In the genomic region with DNA sequence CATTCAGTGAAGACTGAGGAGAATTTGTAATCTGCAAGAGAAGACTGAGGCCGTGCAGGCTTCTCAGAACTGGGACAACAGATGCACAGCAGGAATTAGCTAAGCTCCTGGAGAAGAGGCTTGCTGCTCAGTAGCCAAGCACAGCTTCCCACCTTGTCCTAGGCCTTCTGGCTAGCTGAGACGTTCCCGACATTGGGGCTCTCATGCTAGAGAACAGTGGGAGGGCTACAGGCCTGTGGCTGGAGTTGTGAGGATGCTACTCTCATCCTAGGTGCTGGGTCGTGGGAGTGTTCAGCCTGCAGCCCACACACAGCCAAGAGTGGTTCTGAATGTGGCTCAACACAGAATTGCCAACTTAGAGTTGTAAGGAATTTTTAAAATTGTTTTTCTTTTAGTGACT, we compare ENCODE assay signal across 30 mouse cellular contexts.
DNase-seq lines count a peak whose midpoint lies in the region; ATAC-seq and TF ChIP-seq lines count a peak whose summit lies in the region.
"Had no signal": no experiment of that assay in that cellular context is flagged by ENCODE, and none has a peak within 500 bp of the region (broad histone marks: within the 10 kb centered on the region; RNA-seq: fewer than 3 reads in every experiment).

No protein-coding gene starts in this region.

- H3K27ac ChIP-seq in cerebellum, adult 2 months (ENCODE audit: insufficient read depth, low read length): peak overlapping the region; percentile 29; the same call in 1 of the 2 replicates
- H3K27ac ChIP-seq in hindbrain, embryonic 10.5 days: 0 out of 2 replicates have a peak overlapping the region, but pooled peaks have one; percentile 60
- H3K27ac ChIP-seq in hindbrain, embryonic 12.5 days: no peak overlapping the region
- H3K27ac ChIP-seq in liver, postnatal 0 days (ENCODE audit: low read depth): no peak overlapping the region
- H3K27ac ChIP-seq: limb, embryonic 10.5 days; limb, embryonic 15.5 days; liver, embryonic 13.5 days; macrophage; midbrain, embryonic 13.5 days; stomach, postnatal 0 days had no signal

- DNase-seq in cerebellum, adult 2 months: no peak
- DNase-seq in cerebellum, postnatal 4 days (ENCODE audit: low spot score in 2 of 2): no peak
- no peak for DNase-seq in hindbrain, embryonic 10.5 days (ENCODE audit: low spot score)
- DNase-seq in retina, postnatal 1 day: peak; percentile 44
- no peak for DNase-seq in retina, embryonic 14.5 days (ENCODE audit: low spot score)
- DNase-seq in right cerebral cortex, postnatal 36 days (ENCODE audit: low spot score in 2 of 2): peak; percentile 45 to 70
- DNase-seq in liver, postnatal 0 days: no peak
- DNase-seq: adrenal gland, adult 2 months; adrenal gland, postnatal 36 days; cerebellum, adult 8-10 months; heart, postnatal 10 days; kidney, adult 8-10 months; kidney, postnatal 10 days; liver, embryonic 13.5 days; lung, adult 2 months; lung, postnatal 10 days; thymus, adult 2 months; thymus, postnatal 36 days had no signal

- H3K4me1 ChIP-seq in cerebellum, adult 2 months (ENCODE audit: control insufficient read depth, insufficient read depth, low read length): peaks cover 36% of the 10 kb centered on the region
- peaks cover 43% of the 10 kb centered on the region for H3K4me1 ChIP-seq in hindbrain, embryonic 10.5 days (replicated peaks)
- H3K4me1 ChIP-seq in hindbrain, embryonic 12.5 days: peaks cover 49% of the 10 kb centered on the region
- no peaks in the 10 kb centered on the region for H3K4me1 ChIP-seq in liver, postnatal 0 days (ENCODE audit: insufficient read depth)
- H3K4me1 ChIP-seq: limb, embryonic 15.5 days; liver, embryonic 13.5 days had no signal

- no peak for ATAC-seq in hindbrain, embryonic 12.5 days (ENCODE audit: low FRiP score)
- ATAC-seq in liver, postnatal 0 days: no peak
- ATAC-seq: activated CD4-positive, CD25-positive, alpha-beta regulatory T cell, adult 4 months; forebrain, embryonic 16.5 days; intestine, embryonic 16.5 days; midbrain, embryonic 13.5 days had no signal

- 10% methylated on average over 4 of the region's 4 CpGs for WGBS in cerebellum, adult 2 months
- 43% methylated on average over 4 of the region's 4 CpGs for WGBS in hindbrain, embryonic 10.5 days
- 47% methylated on average over 4 of the region's 4 CpGs for WGBS in hindbrain, embryonic 12.5 days
- 75% methylated on average over 4 of the region's 4 CpGs for WGBS in liver, postnatal 0 days (ENCODE audit: insufficient replicate concordance)

- no peak overlapping the region for H3K4me2 ChIP-seq in hindbrain, embryonic 12.5 days (replicated peaks)
- H3K4me2 ChIP-seq in liver, postnatal 0 days (ENCODE audit: low read depth, low read length): no peak overlapping the region
- H3K4me2 ChIP-seq: limb, embryonic 15.5 days; liver, embryonic 13.5 days; midbrain, embryonic 13.5 days had no signal

- no peak for TF ChIP-seq CTCF in cerebellum, adult 2 months (IDR thresholded peaks at IDR 0.05; ENCODE audit: borderline replicate concordance, insufficient read depth, low read depth, low read length)
- no peak for TF ChIP-seq CTCF in liver, postnatal 0 days (IDR thresholded peaks at IDR 0.05; ENCODE audit: low read depth)

- H3K36me3 ChIP-seq in hindbrain, embryonic 10.5 days: peaks cover 24% of the 10 kb centered on the region
- peaks cover 10% of the 10 kb centered on the region; the same call in 1 of the 2 replicates for H3K36me3 ChIP-seq in hindbrain, embryonic 12.5 days
- H3K36me3 ChIP-seq in liver, postnatal 0 days (replicated peaks; ENCODE audit: insufficient read depth, low read length): no peaks in the 10 kb centered on the region
- H3K36me3 ChIP-seq: liver, embryonic 13.5 days had no signal

- no peak for TF ChIP-seq POLR2A in cerebellum, adult 2 months (IDR thresholded peaks at IDR 0.05; ENCODE audit: borderline replicate concordance, insufficient read depth, low read length)

- H3K9ac ChIP-seq in hindbrain, embryonic 12.5 days: no peak overlapping the region
- no peak overlapping the region for H3K9ac ChIP-seq in liver, postnatal 0 days (replicated peaks)
- H3K9ac ChIP-seq: heart, embryonic 13.5 days; limb, embryonic 15.5 days; liver, embryonic 13.5 days; midbrain, embryonic 13.5 days had no signal

- H3K4me3 ChIP-seq in cerebellum, adult 2 months (replicated peaks; ENCODE audit: insufficient read depth, low read depth, low read length): no peak overlapping the region
- H3K4me3 ChIP-seq in hindbrain, embryonic 10.5 days: no peak overlapping the region
- H3K4me3 ChIP-seq in hindbrain, embryonic 12.5 days: no peak overlapping the region
- H3K4me3 ChIP-seq in liver, postnatal 0 days (ENCODE audit: low read depth, low read length): no peak overlapping the region
- H3K4me3 ChIP-seq: erythroblast, embryonic 14.5 days; heart, embryonic 13.5 days; limb, embryonic 10.5 days; limb, embryonic 15.5 days; liver, embryonic 13.5 days; midbrain, embryonic 13.5 days had no signal

- no peaks in the 10 kb centered on the region for H3K27me3 ChIP-seq in cerebellum, adult 2 months (ENCODE audit: control insufficient read depth, insufficient read depth, low read length)
- H3K27me3 ChIP-seq in hindbrain, embryonic 10.5 days (ENCODE audit: insufficient read depth, poor library complexity, severe bottlenecking): no peaks in the 10 kb centered on the region
- H3K27me3 ChIP-seq in hindbrain, embryonic 12.5 days: no peaks in the 10 kb centered on the region
- no peaks in the 10 kb centered on the region for H3K27me3 ChIP-seq in liver, postnatal 0 days (ENCODE audit: insufficient read depth, low read length)
- H3K27me3 ChIP-seq: CH12.LX; heart, embryonic 13.5 days; limb, embryonic 15.5 days; midbrain, embryonic 13.5 days had no signal

- TF ChIP-seq EP300 in liver, postnatal 0 days (IDR thresholded peaks at IDR 0.05; ENCODE audit: low read depth): no peak

- H3K9me3 ChIP-seq in hindbrain, embryonic 10.5 days: peaks cover 16% of the 10 kb centered on the region
- H3K9me3 ChIP-seq in hindbrain, embryonic 12.5 days (replicated peaks): 0 out of 2 replicates have a peak, but pooled peaks cover 6% of the 10 kb centered on the region
- no peaks in the 10 kb centered on the region for H3K9me3 ChIP-seq in liver, postnatal 0 days (ENCODE audit: low read length)
- H3K9me3 ChIP-seq: limb, embryonic 10.5 days; limb, embryonic 15.5 days; liver, embryonic 13.5 days; midbrain, embryonic 13.5 days had no signal

Comparison
In these comparisons a context has a peak if more than half of its experiments do, and no peak if none do; other contexts are left out.
1. DNase-seq: peak in retina, postnatal 1 day (single experiment) and right cerebral cortex, postnatal 36 days (2 of 2); none in cerebellum, adult 2 months (0 of 2), cerebellum, postnatal 4 days (0 of 2), hindbrain, embryonic 10.5 days (single experiment), retina, embryonic 14.5 days (single experiment) and liver, postnatal 0 days (single experiment).
2. H3K27ac ChIP-seq: peak in cerebellum, adult 2 months (single experiment) and hindbrain, embryonic 10.5 days (single experiment); none in hindbrain, embryonic 12.5 days (single experiment) and liver, postnatal 0 days (single experiment).